8 mouse cellular contexts compared by ENCODE assay signal in genomic region chr16:32638476-32638875, GRCm38 (mm10). TPM values are rescaled to one million over a fixed set of nuclear protein-coding genes. Genes with fewer than 3 reads are reported as not detected.
A peak's percentile ranks its signal among the peaks of the same experiment; 100 is the strongest.
DNase-seq lines count a peak whose midpoint lies in the region; ATAC-seq lines count a peak whose summit lies in the region.

No protein-coding gene starts in this region.

- ATAC-seq in hindbrain, embryonic 13.5 days (ENCODE audit: low FRiP score), result peak; percentile 61

- WGBS in hindbrain, embryonic 13.5 days, result 14% methylated on average over 8 of the region's 8 CpGs

- H3K4me2 ChIP-seq in hindbrain, embryonic 13.5 days, result no peak overlapping the region

- H3K9ac ChIP-seq in hindbrain, embryonic 13.5 days, result no peak overlapping the region

- no peaks in the 10 kb centered on the region for H3K27me3 ChIP-seq in hindbrain, embryonic 13.5 days

- H3K27ac ChIP-seq in hindbrain, embryonic 13.5 days, result no peak overlapping the region

- H3K9me3 ChIP-seq in hindbrain, embryonic 13.5 days, result no peaks in the 10 kb centered on the region

- H3K4me1 ChIP-seq in hindbrain, embryonic 13.5 days (replicated peaks), result peaks cover 13% of the 10 kb centered on the region

- peak; percentile 86 for DNase-seq in MN1 (ENCODE audit: low spot score)
- DNase-seq in cerebellum, adult 8-10 months, result peak; percentile 86
- peak; percentile 79 for DNase-seq in forelimb bud, embryonic 11.5 days (ENCODE audit: low read depth, low spot score)
- peak; percentile 81 to 87 for DNase-seq in layer of hippocampus, postnatal 10 days (ENCODE audit: low spot score in 2 of 2)
- DNase-seq in lung, postnatal 10 days, result peak; percentile 89
- peak; percentile 70 for DNase-seq in ovary, postnatal 14 days (ENCODE audit: low spot score)
- peak; percentile 87 for DNase-seq in thymus, postnatal 0 days (ENCODE audit: low spot score)

- no peak overlapping the region for H3K4me3 ChIP-seq in hindbrain, embryonic 13.5 days

- no peaks in the 10 kb centered on the region for H3K36me3 ChIP-seq in hindbrain, embryonic 13.5 days

RNA-seq across cellular contexts. Expression of gene Tnk2, which starts 5.2 kb away (rescaled TPM):
- 18.0 and 19.1 TPM in 2 replicates for polyA plus RNA-seq in hindbrain, embryonic 13.5 days (2015; fragmentation: Nextera tagmentation; extraction: Ambion mirVana)
- 100 to 1,000 TPM; 114 to 128 TPM for total RNA-seq in layer of hippocampus, postnatal 10 days (2021)
- polyA plus RNA-seq in thymus, postnatal 0 days (2015; fragmentation: Nextera tagmentation; extraction: Ambion mirVana), result 20.1 and 23.5 TPM in 2 replicates

RNA-seq across cellular contexts. Expression of gene Tfrc, which starts 29.8 kb away (rescaled TPM):
- 32.6 and 44.3 TPM in 2 replicates for polyA plus RNA-seq in hindbrain, embryonic 13.5 days (2015; fragmentation: Nextera tagmentation; extraction: Ambion mirVana)
- 100 to 1,000 TPM in 1 of 2 experiments, 10 to 100 TPM in 1; 97.9 to 112 TPM for total RNA-seq in layer of hippocampus, postnatal 10 days (2021)
- polyA plus RNA-seq in thymus, postnatal 0 days (2015; fragmentation: Nextera tagmentation; extraction: Ambion mirVana), result 40.0 and 43.4 TPM in 2 replicates
